Mouse (Mus musculus) liver, postnatal 0 days (tissue): Measurements from ENCODE around the gene Ctdspl2. TPM values are rescaled to one million over a fixed set of nuclear protein-coding genes. Genes with fewer than 3 reads are reported as not detected.
A peak's percentile ranks its signal among the peaks of the same experiment; 100 is the strongest.

Experiments
- ATAC-seq: fragments of 200-750 bp; cut with Nextera tagmentation; 2 replicates; pipeline ENCODE4 v1.8.0; 2017; ENCODE audit warnings: mild to moderate bottlenecking, moderate library complexity
- DNase-seq: peaks from one replicate; pipeline ENCODE4 v3.0.0-alpha.2; 2016
- H3K27ac ChIP-seq: fragments of 300-500 bp; sonication (generic); 2 replicates; pipeline ENCODE4 v1.5.1; 2014; ENCODE audit warnings: antibody characterized with exemption, moderate library complexity, mild to moderate bottlenecking, low read depth
- H3K27me3 ChIP-seq: fragments of 300-500 bp; sonication (generic); 2 replicates; pipeline ENCODE4 v1.6.1; 2014; ENCODE audit warnings: low read length, control low read depth, mixed read lengths; ENCODE audit not compliant: insufficient read depth
- H3K36me3 ChIP-seq: fragments of 300-500 bp; sonication (generic); replicated peaks from 2 replicates; pipeline ENCODE4 v1.6.1; 2014; ENCODE audit warnings: mild to moderate bottlenecking, control low read depth, low read length, moderate library complexity, mixed read lengths; ENCODE audit not compliant: insufficient read depth
- H3K4me1 ChIP-seq: fragments of 300-500 bp; sonication (generic); 2 replicates; pipeline ENCODE4 v1.6.1; 2014; ENCODE audit warnings: antibody characterized with exemption, mild to moderate bottlenecking, control low read depth; ENCODE audit not compliant: insufficient read depth
- H3K4me2 ChIP-seq: fragments of 300-500 bp; sonication (generic); 2 replicates; pipeline ENCODE4 v1.6.1; 2014; ENCODE audit warnings: low read depth, mild to moderate bottlenecking, low read length, moderate library complexity, mixed read lengths
- H3K4me3 ChIP-seq: fragments of 300-500 bp; sonication (generic); 2 replicates; pipeline ENCODE4 v1.5.1; 2014; ENCODE audit warnings: low read depth, low read length
- H3K9ac ChIP-seq: fragments of 300-500 bp; sonication (generic); replicated peaks from 2 replicates; pipeline ENCODE4 v1.6.1; 2014; ENCODE audit warnings: mild to moderate bottlenecking, moderate library complexity
- H3K9me3 ChIP-seq: fragments of 300-500 bp; sonication (generic); 2 replicates; pipeline ENCODE4 v1.6.1; 2016; ENCODE audit warnings: mild to moderate bottlenecking, control low read depth, low read length, mixed read lengths
- CTCF ChIP-seq: sonication (generic); IDR thresholded peaks from 2 replicates; pipeline ENCODE4 v1.5.1; 2016; ENCODE audit warnings: antibody characterized with exemption, low read depth
- EP300 ChIP-seq: IDR thresholded peaks from 2 replicates; pipeline ENCODE4 v1.6.1; 2016; ENCODE audit warnings: antibody characterized with exemption, low read depth, mild to moderate bottlenecking
- WGBS: fragments of 180-500 bp; shearing (Covaris S2); extraction: QIAGEN DNeasy Blood & Tissue Kit; methylation state at CpG from one replicate; pipeline ENCODE4 v1.1.7; 2014; ENCODE audit not compliant: insufficient replicate concordance; 5-methylcytosine and 5-hydroxymethylcytosine counted together
- polyA plus RNA-seq: library from polyadenylated mRNA; unstranded; fragments of >200 nt; fragmentation: Nextera tagmentation; extraction: Ambion mirVana; gene quantifications from 2 replicates; pipeline ENCODE4 v1.2.1, GENCODE M21; 2015

Ctdspl2 gene
- polyA plus RNA-seq, 1 experiment from 2014 or later, result 12.1 TPM

GRCm38 (mm10) chr2:121956224-121957018 is 620 bp downstream of the Ctdspl2 start:
- no peak for TF ChIP-seq CTCF
- peak; percentile 58 for TF ChIP-seq EP300
- DNase-seq (peak; percentile 97), ATAC-seq (peak; percentile 95)
- no peaks in the 10 kb centered on the region for H3K9me3 ChIP-seq
- peak overlapping the region; percentile 96 for H3K9ac ChIP-seq
- peak overlapping the region; percentile 91 for H3K4me3 ChIP-seq
- peak overlapping the region; percentile 96 for H3K27ac ChIP-seq
- peaks cover 13% of the 10 kb centered on the region for H3K4me1 ChIP-seq
- peak overlapping the region; percentile 91 for H3K4me2 ChIP-seq
- WGBS, result 1% methylated on average over 44 of the region's 47 CpGs
- peaks cover 6% of the 10 kb centered on the region; the same call in 1 of the 2 replicates for H3K36me3 ChIP-seq
- H3K27me3 ChIP-seq, result no peaks in the 10 kb centered on the region

GRCm38 (mm10) chr2:121957216-121957792 is 1.5 kb downstream of the Ctdspl2 start:
- no peaks in the 10 kb centered on the region for H3K27me3 ChIP-seq
- H3K4me3 ChIP-seq, result peak overlapping the region; percentile 91
- H3K36me3 ChIP-seq, result peaks cover 10% of the 10 kb centered on the region
- WGBS, result 5% methylated on average over 8 of the region's 8 CpGs
- peak overlapping the region; percentile 96; the same call in 1 of the 2 replicates for H3K27ac ChIP-seq
- no peak for ATAC-seq
- H3K9ac ChIP-seq, result peak overlapping the region; percentile 96
- peaks cover 13% of the 10 kb centered on the region for H3K4me1 ChIP-seq
- H3K4me2 ChIP-seq, result peak overlapping the region; percentile 91
- H3K9me3 ChIP-seq, result no peaks in the 10 kb centered on the region
- TF ChIP-seq EP300, result no peak
- no peak for DNase-seq

- no peak overlapping the region for H3K4me2 ChIP-seq
- WGBS, result 82% methylated on average over 1 of the region's 1 CpGs
- no peak overlapping the region for H3K4me3 ChIP-seq
- no peak overlapping the region for H3K27ac ChIP-seq
- TF ChIP-seq CTCF (peak; percentile 44), EP300 (no peak)
- no peak for ATAC-seq
- H3K4me1 ChIP-seq, result no peaks in the 10 kb centered on the region
- no peak for DNase-seq
- no peak overlapping the region for H3K9ac ChIP-seq
- H3K9me3 ChIP-seq, result no peaks in the 10 kb centered on the region
- peaks cover 25% of the 10 kb centered on the region for H3K36me3 ChIP-seq
- H3K27me3 ChIP-seq, result no peaks in the 10 kb centered on the region
These were observed 39.9 kb downstream of the Ctdspl2 start for GRCm38 (mm10) chr2:121995738-121996137.

GRCm38 (mm10) chr2:122008832-122009231 is 53.0 kb downstream of the Ctdspl2 start:
- H3K27me3 ChIP-seq, result no peaks in the 10 kb centered on the region
- H3K36me3 ChIP-seq, result peaks cover 43% of the 10 kb centered on the region; the same call in 1 of the 2 replicates
- WGBS, result 92% methylated on average over 3 of the region's 3 CpGs
- no peaks in the 10 kb centered on the region for H3K4me1 ChIP-seq
- ATAC-seq (no peak), DNase-seq (no peak)
- no peak overlapping the region for H3K9ac ChIP-seq
- H3K4me3 ChIP-seq, result no peak overlapping the region
- H3K9me3 ChIP-seq, result no peaks in the 10 kb centered on the region
- no peak overlapping the region for H3K27ac ChIP-seq
- no peak for TF ChIP-seq CTCF
- no peak for TF ChIP-seq EP300
- H3K4me2 ChIP-seq, result no peak overlapping the region

- WGBS, result 69% methylated on average over 7 of the region's 7 CpGs
- no peak for ATAC-seq
These were observed 55.6 kb downstream of the Ctdspl2 start for GRCm38 (mm10) chr2:122011441-122011840.

GRCm38 (mm10) chr2:122018705-122019104 is 62.9 kb downstream of the Ctdspl2 start:
- peak; percentile 80 for ATAC-seq

More at GRCm38 (mm10) chr2:122011441-122011840, 55.6 kb downstream of the Ctdspl2 start:
- Histone ChIP-seq H3K4me1 (no peaks in the 10 kb centered on the region), H3K27me3 (no peaks in the 10 kb centered on the region), H3K4me3 (no peak overlapping the region), H3K27ac (no peak overlapping the region), H3K9ac (no peak overlapping the region), H3K9me3 (no peaks in the 10 kb centered on the region), H3K36me3 (peaks cover 36% of the 10 kb centered on the region; the same call in 1 of the 2 replicates), H3K4me2 (no peak overlapping the region)
- no peak for DNase-seq
- TF ChIP-seq CTCF, result no peak
- TF ChIP-seq EP300, result no peak

More at GRCm38 (mm10) chr2:122018705-122019104, 62.9 kb downstream of the Ctdspl2 start:
- no peak for DNase-seq
- H3K36me3 ChIP-seq, result 0 out of 2 replicates have a peak, but pooled peaks cover 2% of the 10 kb centered on the region
- H3K9me3 ChIP-seq, result no peaks in the 10 kb centered on the region
- no peak overlapping the region for H3K9ac ChIP-seq
- H3K27me3 ChIP-seq, result no peaks in the 10 kb centered on the region
- TF ChIP-seq EP300 (no peak), CTCF (no peak)
- no peak overlapping the region for H3K27ac ChIP-seq
- WGBS, result 44% methylated on average over 1 of the region's 1 CpGs
- no peak overlapping the region for H3K4me3 ChIP-seq
- H3K4me2 ChIP-seq, result no peak overlapping the region
- no peaks in the 10 kb centered on the region for H3K4me1 ChIP-seq
